Mouse (Mus musculus): ENCODE measurements at regions not wholly inside any gene's neighbourhood (a gene's known extent, or its start where the extent isn't known, plus 50 kb on each side); places are given as distances from the start of the nearest gene placed in this dataset.

DNA sequence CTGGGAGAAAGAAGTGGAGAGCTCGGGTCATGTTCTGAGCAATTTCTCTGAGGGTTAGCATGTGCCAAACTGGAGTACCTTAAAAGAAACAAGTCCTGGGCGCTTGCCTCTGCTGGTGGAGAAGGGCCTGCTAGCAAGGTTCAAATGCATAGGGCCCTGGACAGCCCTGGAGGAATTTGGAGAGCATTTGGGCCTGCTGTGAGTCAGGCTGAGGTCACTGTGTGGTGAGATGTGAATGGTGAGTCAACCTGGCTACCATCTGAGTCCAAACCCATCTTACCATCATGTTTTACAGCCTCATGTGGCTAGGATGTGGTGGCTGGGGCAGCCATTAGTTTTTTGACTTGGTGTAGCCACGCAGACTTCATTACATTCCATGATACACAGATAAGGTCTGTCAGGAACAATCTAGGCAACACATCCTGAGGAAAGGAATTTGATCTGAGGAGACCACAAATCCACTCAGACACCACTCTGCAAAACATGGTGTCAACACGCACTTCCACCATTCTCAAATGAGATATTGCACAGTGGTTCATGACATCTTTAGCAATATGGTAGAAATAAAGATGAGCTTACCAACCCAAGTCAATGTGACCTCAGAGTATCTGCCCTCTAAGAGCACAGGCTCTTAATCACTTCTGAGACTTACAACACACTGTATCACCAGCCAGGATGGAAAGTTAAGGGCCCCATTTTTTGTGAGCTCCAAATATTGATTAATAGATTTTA, 83.1 kb downstream of the Thbs2 start:
- 83% methylated on average over 4 of the region's 4 CpGs for WGBS
- no peaks in the 10 kb centered on the region for H3K27me3 ChIP-seq
- no peaks in the 10 kb centered on the region for H3K36me3 ChIP-seq
- no peak overlapping the region for H3K4me3 ChIP-seq
- H3K9me3 ChIP-seq = no peaks in the 10 kb centered on the region
- no peak overlapping the region for H3K27ac ChIP-seq (replicated peaks)
- no peak overlapping the region for H3K4me2 ChIP-seq (replicated peaks)
- ATAC-seq (replicated peaks) = no peak
- no peak overlapping the region for H3K9ac ChIP-seq (replicated peaks)
- H3K4me1 ChIP-seq = no peaks in the 10 kb centered on the region

DNA sequence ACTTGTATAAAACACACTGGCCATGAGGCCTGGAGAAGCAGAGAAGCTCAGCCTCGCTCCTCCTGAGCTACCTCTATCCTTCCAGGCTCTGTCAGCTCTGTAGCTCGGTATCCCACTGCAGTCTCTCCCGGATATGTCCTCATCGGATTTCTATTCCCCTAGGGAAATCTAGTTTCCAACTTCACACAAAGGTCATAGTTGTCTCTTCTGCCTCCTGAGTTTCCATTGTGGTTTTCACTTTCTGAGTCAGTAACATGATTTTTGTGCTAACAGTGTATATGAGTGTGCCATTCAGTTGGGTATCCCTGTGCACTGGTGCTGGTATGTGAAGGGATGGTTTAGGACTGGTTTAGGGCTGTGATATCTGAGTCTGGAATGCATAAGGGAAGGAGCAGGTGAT, 85.2 kb downstream of the Thbs2 start:
- Histone ChIP-seq H3K9me3 (no peaks in the 10 kb centered on the region), H3K4me2 (replicated peaks) (no peak overlapping the region), H3K27me3 (no peaks in the 10 kb centered on the region), H3K4me1 (no peaks in the 10 kb centered on the region), H3K9ac (replicated peaks) (no peak overlapping the region), H3K27ac (replicated peaks) (no peak overlapping the region), H3K4me3 (no peak overlapping the region), H3K36me3 (no peaks in the 10 kb centered on the region)
- ATAC-seq (replicated peaks) = no peak
- WGBS = 83% methylated on average over 4 of the region's 4 CpGs

DNA sequence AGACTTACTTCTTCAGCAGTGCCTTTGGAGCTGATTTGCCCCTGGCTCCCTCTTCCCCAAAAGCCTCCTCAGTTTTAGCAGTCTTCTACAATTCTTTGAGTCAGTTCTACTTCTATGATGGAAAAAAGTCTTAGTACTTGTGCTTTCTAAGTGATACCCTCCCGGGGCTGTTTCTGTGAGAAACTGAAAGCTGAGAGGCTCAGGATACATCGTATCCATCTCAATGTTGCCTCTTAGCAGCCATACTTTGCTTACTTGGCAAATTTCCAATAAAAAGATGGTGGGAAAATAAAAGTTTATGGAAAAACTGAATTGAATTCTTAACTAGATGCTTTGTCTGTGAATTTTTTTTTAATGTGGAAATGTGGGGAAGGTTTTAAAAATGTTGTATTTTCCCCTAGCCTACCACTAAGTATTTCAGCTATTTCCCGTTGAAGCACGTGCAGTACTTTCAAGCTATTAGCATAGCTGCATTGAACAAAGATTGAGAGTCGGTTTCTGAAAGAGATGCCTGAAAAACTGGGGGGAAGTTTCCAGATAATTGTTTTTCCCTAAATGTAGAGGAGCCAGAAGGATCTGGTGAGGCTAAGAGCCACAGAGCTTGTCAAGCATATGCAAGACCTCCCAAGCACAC, 87.6 kb downstream of the Thbs2 start:
- Histone ChIP-seq H3K4me1 (no peaks in the 10 kb centered on the region), H3K9ac (replicated peaks) (no peak overlapping the region), H3K9me3 (no peaks in the 10 kb centered on the region), H3K36me3 (no peaks in the 10 kb centered on the region), H3K4me3 (no peak overlapping the region), H3K4me2 (replicated peaks) (no peak overlapping the region), H3K27ac (replicated peaks) (no peak overlapping the region), H3K27me3 (no peaks in the 10 kb centered on the region)
- 63% methylated on average over 5 of the region's 5 CpGs for WGBS
- ATAC-seq (replicated peaks) = no peak

DNA sequence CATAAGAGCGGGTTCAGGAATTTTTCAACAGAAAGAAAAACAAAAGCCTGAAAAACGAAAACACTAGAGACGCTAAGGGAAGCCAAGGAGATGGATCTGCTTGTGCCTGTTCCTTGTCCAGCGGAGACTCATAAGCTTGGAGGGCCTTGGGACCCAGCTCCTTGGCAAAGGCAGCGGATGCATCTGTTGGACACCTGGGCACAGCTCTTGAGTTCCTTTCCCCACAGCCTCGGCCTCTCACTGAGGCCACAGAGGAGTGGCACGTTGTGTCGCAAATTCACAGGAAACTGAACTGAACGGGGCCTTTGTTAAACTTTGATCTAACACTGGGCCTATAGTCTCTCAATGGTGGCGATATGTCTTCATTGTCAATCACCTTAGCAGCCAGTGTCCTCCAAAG, 94.4 kb downstream of the Thbs2 start:
- 81% methylated on average over 10 of the region's 10 CpGs for WGBS
- no peak overlapping the region for H3K4me3 ChIP-seq

DNA sequence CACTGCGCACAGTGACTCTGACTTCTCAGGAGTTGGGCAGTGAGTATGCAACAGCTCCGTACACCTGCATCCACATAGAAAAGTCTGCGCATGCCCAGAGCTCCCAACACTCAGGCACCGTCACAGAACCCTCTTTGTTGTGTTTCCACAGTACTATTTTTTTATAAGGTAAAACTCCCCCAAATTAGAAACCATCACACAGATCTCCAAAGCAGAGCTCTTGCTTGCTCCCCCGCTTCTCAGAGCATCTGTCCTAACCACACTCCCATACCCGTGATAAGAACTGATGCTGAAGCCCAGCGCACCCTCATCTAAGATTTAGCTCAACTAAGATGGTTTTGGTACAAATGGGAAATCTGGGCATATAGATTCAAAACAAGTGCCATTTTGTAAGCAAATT, 97.6 kb downstream of the Thbs2 start:
- H3K27me3 ChIP-seq = no peaks in the 10 kb centered on the region
- H3K4me3 ChIP-seq = no peak overlapping the region
- no peak for ATAC-seq (replicated peaks)
- H3K4me2 ChIP-seq (replicated peaks) = no peak overlapping the region
- no peak overlapping the region for H3K27ac ChIP-seq (replicated peaks)
- no peak overlapping the region for H3K9ac ChIP-seq (replicated peaks)
- no peaks in the 10 kb centered on the region for H3K9me3 ChIP-seq
- 88% methylated on average over 7 of the region's 7 CpGs for WGBS
- no peaks in the 10 kb centered on the region for H3K4me1 ChIP-seq
- H3K36me3 ChIP-seq = no peaks in the 10 kb centered on the region

More for the DNA sequence above, 94.4 kb downstream of the Thbs2 start:
- H3K4me1 ChIP-seq = no peaks in the 10 kb centered on the region
- no peak for ATAC-seq (replicated peaks)
- no peak overlapping the region for H3K27ac ChIP-seq (replicated peaks)
- H3K9ac ChIP-seq (replicated peaks) = no peak overlapping the region
- H3K36me3 ChIP-seq = no peaks in the 10 kb centered on the region
- H3K9me3 ChIP-seq = no peaks in the 10 kb centered on the region
- no peak overlapping the region for H3K4me2 ChIP-seq (replicated peaks)
- no peaks in the 10 kb centered on the region for H3K27me3 ChIP-seq

DNA sequence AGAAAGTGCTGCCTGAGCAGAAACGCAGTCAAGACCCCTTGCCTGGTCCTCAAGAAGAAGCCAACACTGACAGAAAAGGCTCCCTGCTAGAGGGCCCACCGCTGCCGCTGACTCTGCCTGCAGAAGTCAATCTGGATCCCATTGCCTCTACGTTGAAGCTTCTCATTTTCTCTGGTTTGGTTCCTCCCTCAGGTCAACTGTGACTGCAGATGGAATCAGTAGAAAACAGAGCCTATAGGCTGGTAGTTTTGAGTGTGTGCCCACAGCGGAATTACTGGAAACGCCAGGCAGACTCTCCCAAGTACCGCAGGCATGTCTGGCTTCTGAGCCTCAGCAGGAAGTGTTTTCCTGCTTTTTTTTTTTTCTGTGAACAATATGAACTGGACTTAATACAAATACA, 98.5 kb downstream of the Thbs2 start:
- no peak overlapping the region for H3K9ac ChIP-seq (replicated peaks)
- no peaks in the 10 kb centered on the region for H3K36me3 ChIP-seq
- 86% methylated on average over 7 of the region's 7 CpGs for WGBS
- H3K4me2 ChIP-seq (replicated peaks) = no peak overlapping the region
- no peak for ATAC-seq (replicated peaks)
- no peaks in the 10 kb centered on the region for H3K9me3 ChIP-seq
- no peak overlapping the region for H3K27ac ChIP-seq (replicated peaks)
- no peaks in the 10 kb centered on the region for H3K4me1 ChIP-seq
- no peak overlapping the region for H3K4me3 ChIP-seq
- no peaks in the 10 kb centered on the region for H3K27me3 ChIP-seq

DNA sequence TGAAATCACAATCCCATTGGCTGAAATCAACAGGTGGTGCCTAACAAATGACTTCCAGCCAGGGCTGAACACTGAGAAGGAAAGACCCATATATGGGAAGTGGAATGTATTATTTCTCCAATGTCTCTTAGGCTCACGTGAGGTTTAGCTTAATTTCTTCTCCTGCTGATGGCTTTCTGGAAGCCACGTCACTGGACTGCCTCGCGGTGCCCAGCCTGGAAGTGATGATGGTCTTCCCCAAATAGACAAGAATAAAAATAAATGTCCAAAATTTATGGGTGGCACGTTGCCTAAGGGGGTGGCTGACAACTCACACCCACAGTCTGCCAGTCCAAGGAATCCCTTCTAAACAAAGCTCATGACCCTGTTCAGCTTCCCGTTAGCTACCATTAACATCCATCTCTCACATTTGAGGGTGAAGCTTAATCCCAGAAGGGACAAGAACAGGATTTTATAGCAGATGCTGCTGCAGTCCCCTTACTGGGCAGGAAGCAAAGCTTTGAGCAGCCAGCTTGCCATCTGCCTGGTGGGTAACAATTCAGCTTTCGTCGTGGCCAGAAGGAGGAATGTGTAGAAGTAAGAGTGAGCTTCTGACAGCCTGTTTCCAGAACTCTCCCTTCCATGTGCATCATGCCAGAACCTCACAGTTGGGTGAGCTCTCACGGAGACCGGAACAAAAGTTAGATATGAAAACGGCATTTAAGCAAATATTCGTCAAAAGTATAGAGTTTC, 105.8 kb downstream of the Thbs2 start:
- no peak overlapping the region for H3K4me3 ChIP-seq
- no peak overlapping the region for H3K4me2 ChIP-seq (replicated peaks)
- no peaks in the 10 kb centered on the region for H3K27me3 ChIP-seq
- H3K36me3 ChIP-seq = no peaks in the 10 kb centered on the region
- ATAC-seq (replicated peaks) = no peak
- no peaks in the 10 kb centered on the region for H3K4me1 ChIP-seq
- 87% methylated on average over 12 of the region's 12 CpGs for whole genome bisulfite sequencing
- no peaks in the 10 kb centered on the region for H3K9me3 ChIP-seq
- H3K9ac ChIP-seq (replicated peaks) = no peak overlapping the region
- H3K27ac ChIP-seq (replicated peaks) = no peak overlapping the region

DNA sequence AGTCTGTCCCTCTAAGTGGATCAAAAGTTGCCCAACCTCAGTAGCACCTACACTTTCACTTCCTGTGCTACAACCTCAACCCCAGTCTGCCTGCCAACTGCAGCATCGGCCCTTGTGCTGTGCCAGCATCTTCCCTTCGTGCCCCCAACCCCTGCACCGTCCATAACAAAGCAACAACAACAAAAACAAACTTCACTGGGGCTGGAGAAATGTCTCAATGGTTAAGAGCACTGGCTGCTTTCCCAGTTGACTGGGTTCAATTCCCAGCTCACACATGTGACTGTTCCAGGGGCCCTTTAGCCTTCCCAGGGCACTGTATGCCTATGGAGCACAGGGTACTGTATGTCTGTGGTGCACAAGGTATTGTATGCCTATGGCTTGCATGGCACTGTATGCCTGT, 114.4 kb downstream of the Thbs2 start:
- Histone ChIP-seq H3K36me3 (no peaks in the 10 kb centered on the region), H3K27ac (replicated peaks) (no peak overlapping the region), H3K4me2 (replicated peaks) (no peak overlapping the region), H3K4me1 (no peaks in the 10 kb centered on the region), H3K9ac (replicated peaks) (no peak overlapping the region), H3K27me3 (no peaks in the 10 kb centered on the region), H3K9me3 (no peaks in the 10 kb centered on the region), H3K4me3 (no peak overlapping the region)
- no peak for ATAC-seq (replicated peaks)
- 65% methylated on average over 3 of the region's 3 CpGs for WGBS

DNA sequence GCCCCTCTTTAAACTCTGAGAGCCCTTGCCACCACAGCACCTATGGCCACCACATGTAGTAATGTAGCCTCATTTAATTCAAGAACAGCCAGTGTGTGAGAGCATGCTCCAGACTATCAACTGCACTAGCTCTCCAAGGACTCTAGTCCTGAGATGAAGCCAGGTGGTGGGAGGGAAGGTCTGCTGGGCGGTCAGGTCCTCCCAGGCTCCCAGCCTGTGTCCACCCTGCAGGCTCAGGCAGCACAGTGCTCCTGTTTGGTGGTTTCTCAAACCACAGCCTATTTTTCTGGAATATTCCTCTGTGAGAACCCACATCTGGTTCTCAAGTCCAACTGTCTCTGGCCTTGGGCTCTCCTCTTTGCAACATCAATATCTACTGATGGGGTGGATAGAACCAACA, 115.3 kb downstream of the Thbs2 start:
- no peak overlapping the region for H3K4me2 ChIP-seq (replicated peaks)

DNA sequence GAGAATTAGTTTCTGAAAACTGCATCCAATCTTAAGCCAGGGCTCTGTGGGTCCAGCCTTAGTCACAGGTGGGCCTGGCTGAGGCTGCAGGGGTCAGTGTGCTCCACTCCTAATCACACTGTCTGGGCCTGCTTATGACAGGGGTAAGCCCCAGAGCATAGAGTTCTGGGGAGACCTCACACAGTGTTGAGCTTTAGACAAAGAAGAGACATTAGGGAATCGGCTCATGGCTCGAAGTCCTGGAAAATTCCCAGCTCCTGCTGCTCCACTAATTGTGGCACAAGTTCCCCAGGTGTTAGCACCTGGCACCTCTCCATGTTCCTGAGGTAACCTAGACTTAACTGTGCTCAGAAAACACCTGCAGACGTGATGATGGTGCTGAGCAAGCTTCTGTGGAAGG, 115.8 kb downstream of the Thbs2 start:
- no peaks in the 10 kb centered on the region for H3K4me1 ChIP-seq
- H3K9me3 ChIP-seq = no peaks in the 10 kb centered on the region
- no peak overlapping the region for H3K4me2 ChIP-seq (replicated peaks)
- H3K9ac ChIP-seq (replicated peaks) = no peak overlapping the region
- H3K27me3 ChIP-seq = no peaks in the 10 kb centered on the region
- no peak overlapping the region for H3K27ac ChIP-seq (replicated peaks)
- no peaks in the 10 kb centered on the region for H3K36me3 ChIP-seq
- 51% methylated on average over 3 of the region's 3 CpGs for WGBS
- no peak overlapping the region for H3K4me3 ChIP-seq
- no peak for ATAC-seq (replicated peaks)

More for the DNA sequence above, 115.3 kb downstream of the Thbs2 start:
- no peak overlapping the region for H3K9ac ChIP-seq (replicated peaks)
- H3K27me3 ChIP-seq = no peaks in the 10 kb centered on the region
- H3K4me1 ChIP-seq = no peaks in the 10 kb centered on the region
- H3K9me3 ChIP-seq = no peaks in the 10 kb centered on the region
- ATAC-seq (replicated peaks) = no peak
- no peak overlapping the region for H3K4me3 ChIP-seq
- H3K36me3 ChIP-seq = no peaks in the 10 kb centered on the region
- whole genome bisulfite sequencing = 95% methylated on average over 1 of the region's 1 CpGs
- no peak overlapping the region for H3K27ac ChIP-seq (replicated peaks)

DNA sequence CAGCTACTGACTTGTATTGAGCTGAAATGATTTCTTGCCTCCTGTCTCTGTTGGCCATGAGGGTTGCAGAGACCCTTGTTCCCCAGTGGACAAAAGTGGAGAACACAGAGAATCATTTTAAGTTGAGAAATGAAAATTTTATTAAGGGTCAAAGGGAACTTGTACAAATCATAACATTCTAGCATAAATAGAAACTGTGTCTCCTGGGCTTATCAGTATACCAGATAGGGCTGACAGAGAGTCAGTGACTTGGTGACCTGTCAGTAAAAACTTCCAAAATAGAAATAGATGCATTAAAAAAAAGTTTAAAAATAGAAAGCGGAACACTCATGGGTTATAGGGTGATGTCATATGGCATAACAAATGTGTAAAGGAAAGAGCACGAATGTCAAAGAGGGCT, 117.9 kb downstream of the Thbs2 start:
- Histone ChIP-seq H3K4me3 (no peak overlapping the region), H3K27me3 (no peaks in the 10 kb centered on the region), H3K9ac (replicated peaks) (no peak overlapping the region), H3K4me2 (replicated peaks) (no peak overlapping the region), H3K27ac (replicated peaks) (no peak overlapping the region), H3K4me1 (no peaks in the 10 kb centered on the region), H3K9me3 (no peaks in the 10 kb centered on the region), H3K36me3 (no peaks in the 10 kb centered on the region)
- ATAC-seq (replicated peaks) = no peak
- WGBS = 86% methylated on average over 2 of the region's 2 CpGs

DNA sequence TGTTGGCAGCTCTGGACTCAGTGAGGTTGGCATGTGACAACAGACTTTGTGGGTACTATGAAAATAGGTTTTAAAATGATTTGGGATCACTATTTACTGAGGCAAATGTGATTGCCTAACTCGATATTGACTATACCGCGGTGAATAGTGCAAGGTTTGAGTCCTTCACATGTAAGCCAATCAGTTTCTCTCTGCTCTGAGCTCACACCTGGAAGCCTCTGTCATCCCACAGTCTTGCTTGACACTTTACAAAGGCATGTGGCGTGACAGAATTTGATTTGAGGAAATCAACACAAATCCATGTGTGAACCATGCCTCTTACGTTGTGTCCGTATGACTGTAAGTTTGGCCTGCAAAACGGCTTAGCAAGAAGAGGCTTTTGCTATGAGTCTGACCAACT, 122.9 kb downstream of the Thbs2 start:
- Histone ChIP-seq H3K9ac (replicated peaks) (no peak overlapping the region), H3K27ac (replicated peaks) (no peak overlapping the region), H3K4me3 (no peak overlapping the region), H3K27me3 (no peaks in the 10 kb centered on the region), H3K4me2 (replicated peaks) (no peak overlapping the region), H3K36me3 (no peaks in the 10 kb centered on the region), H3K4me1 (no peaks in the 10 kb centered on the region), H3K9me3 (no peaks in the 10 kb centered on the region)
- 90% methylated on average over 7 of the region's 7 CpGs for WGBS
- no peak for ATAC-seq (replicated peaks)

Data from forebrain, embryonic 15.5 days (tissue).